Mouse (Mus musculus) G1E (cell line): ENCODE results near the gene Mylk.

Experiments used
- CTCF ChIP-seq: IDR thresholded peaks from 2 replicates; pipeline ENCODE4 v1.5.1; 2012; ENCODE audit warnings: low read depth, low read length, inconsistent platforms, mixed read lengths
- GATA1 ChIP-seq: IDR thresholded peaks from 2 replicates; pipeline ENCODE4 v1.6.1; 2012; ENCODE audit warnings: borderline replicate concordance, low read length, inconsistent platforms, mixed read lengths
- TAL1 ChIP-seq: conservative IDR thresholded peaks from 2 replicates; pipeline ENCODE4 v1.6.1; 2012; ENCODE audit warnings: low read depth, low read length, inconsistent platforms, mixed read lengths

- TF ChIP-seq CTCF: no peak
- TF ChIP-seq GATA1: no peak
- no peak for TF ChIP-seq TAL1
Observed at GRCm38 (mm10) chr16:34935514-34936338, 190.7 kb downstream of the Mylk start.
